Mouse (Mus musculus) forebrain, embryonic 11.5 days (tissue): ENCODE data around the gene Hrc. TPM values are rescaled to one million over a fixed set of nuclear protein-coding genes. Genes with fewer than 3 reads are reported as not detected.

Experiments used
- ATAC-seq: fragments of 200-750 bp; cut with Nextera tagmentation; replicated peaks from 2 replicates; pipeline ENCODE4 v1.8.0; 2017; ENCODE audit warnings: moderate TSS enrichment; ENCODE audit not compliant: low FRiP score
- DNase-seq: peaks from one replicate; pipeline ENCODE4 v3.0.0-alpha.2; 2017; ENCODE audit warnings: low spot score
- H3K27ac ChIP-seq: fragments of 300-500 bp; sonication (generic); 2 replicates; pipeline ENCODE4 v1.5.1; 2014; ENCODE audit warnings: low read depth, low read length
- H3K27me3 ChIP-seq: fragments of 300-500 bp; sonication (generic); 2 replicates; pipeline ENCODE4 v1.6.1; 2014; ENCODE audit warnings: mild to moderate bottlenecking, low read length, mixed read lengths; ENCODE audit not compliant: control insufficient read depth, insufficient read depth
- H3K36me3 ChIP-seq: fragments of 300-500 bp; sonication (generic); 2 replicates; pipeline ENCODE4 v1.6.1; 2014; ENCODE audit warnings: mild to moderate bottlenecking, low read length, moderate library complexity, mixed read lengths; ENCODE audit not compliant: control insufficient read depth, insufficient read depth
- H3K4me1 ChIP-seq: fragments of 300-500 bp; sonication (generic); replicated peaks from 2 replicates; pipeline ENCODE4 v1.6.1; 2014; ENCODE audit warnings: low read length, mixed read lengths; ENCODE audit not compliant: control insufficient read depth, insufficient read depth
- H3K4me2 ChIP-seq: fragments of 300-500 bp; sonication (generic); 2 replicates; pipeline ENCODE4 v1.6.1; 2014; ENCODE audit warnings: low read depth, mild to moderate bottlenecking, low read length, moderate library complexity, mixed read lengths; ENCODE audit not compliant: severe bottlenecking
- H3K4me3 ChIP-seq: fragments of 300-500 bp; sonication (generic); 2 replicates; pipeline ENCODE4 v1.5.1; 2014; ENCODE audit warnings: low read depth, low read length
- H3K9ac ChIP-seq: fragments of 300-500 bp; sonication (generic); 2 replicates; pipeline ENCODE4 v1.6.1; 2014; ENCODE audit warnings: low read length
- H3K9me3 ChIP-seq: fragments of 300-500 bp; sonication (generic); 2 replicates; pipeline ENCODE4 v1.6.1; 2016; ENCODE audit warnings: low read length, mixed read lengths; ENCODE audit not compliant: control insufficient read depth
- WGBS: fragments of 180-500 bp; shearing (Covaris S2); extraction: QIAGEN DNeasy Blood & Tissue Kit; methylation state at CpG from one replicate; pipeline ENCODE4 v1.1.7; 2014; 5-methylcytosine and 5-hydroxymethylcytosine counted together
- polyA plus RNA-seq: library from polyadenylated mRNA; unstranded; fragments of >200 nt; fragmentation: Nextera tagmentation; extraction: Ambion mirVana; gene quantifications from 2 replicates; pipeline ENCODE4 v1.2.1, GENCODE M21; 2014

The Hrc gene
- polyA plus RNA-seq, 1 experiment from 2014 or later, result not detected

DNA sequence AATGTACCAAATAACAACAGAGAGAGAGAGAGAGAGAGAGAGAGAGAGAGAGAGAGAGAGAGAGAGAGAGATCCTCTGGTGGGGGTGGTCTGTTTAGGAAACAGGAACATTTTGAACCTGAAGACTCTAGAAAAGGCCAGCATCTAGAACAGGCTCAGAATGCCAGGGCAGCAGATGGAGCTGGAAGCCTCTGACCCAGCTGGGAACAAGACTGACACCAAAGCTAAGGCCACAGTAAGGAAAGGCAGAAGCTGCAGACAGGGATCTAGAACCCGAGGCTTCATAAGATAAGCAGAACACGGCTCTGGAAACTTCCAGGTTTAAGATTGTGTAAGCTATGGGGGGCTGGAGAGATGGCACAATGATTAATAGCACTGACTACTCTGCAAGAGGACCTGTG, 28.9 kb downstream of the Hrc start:
- H3K4me1 ChIP-seq, result peaks cover 12% of the 10 kb centered on the region; the same call in 1 of the 2 replicates
- no peak for ATAC-seq
- peaks cover 15% of the 10 kb centered on the region for H3K27me3 ChIP-seq
- WGBS, result 97% methylated on average over 2 of the region's 2 CpGs
- H3K4me2 ChIP-seq, result no peak overlapping the region
- no peaks in the 10 kb centered on the region for H3K9me3 ChIP-seq
- DNase-seq, result peak; percentile 41
- H3K27ac ChIP-seq, result no peak overlapping the region
- no peaks in the 10 kb centered on the region for H3K36me3 ChIP-seq
- no peak overlapping the region for H3K4me3 ChIP-seq
- H3K9ac ChIP-seq, result no peak overlapping the region

DNA sequence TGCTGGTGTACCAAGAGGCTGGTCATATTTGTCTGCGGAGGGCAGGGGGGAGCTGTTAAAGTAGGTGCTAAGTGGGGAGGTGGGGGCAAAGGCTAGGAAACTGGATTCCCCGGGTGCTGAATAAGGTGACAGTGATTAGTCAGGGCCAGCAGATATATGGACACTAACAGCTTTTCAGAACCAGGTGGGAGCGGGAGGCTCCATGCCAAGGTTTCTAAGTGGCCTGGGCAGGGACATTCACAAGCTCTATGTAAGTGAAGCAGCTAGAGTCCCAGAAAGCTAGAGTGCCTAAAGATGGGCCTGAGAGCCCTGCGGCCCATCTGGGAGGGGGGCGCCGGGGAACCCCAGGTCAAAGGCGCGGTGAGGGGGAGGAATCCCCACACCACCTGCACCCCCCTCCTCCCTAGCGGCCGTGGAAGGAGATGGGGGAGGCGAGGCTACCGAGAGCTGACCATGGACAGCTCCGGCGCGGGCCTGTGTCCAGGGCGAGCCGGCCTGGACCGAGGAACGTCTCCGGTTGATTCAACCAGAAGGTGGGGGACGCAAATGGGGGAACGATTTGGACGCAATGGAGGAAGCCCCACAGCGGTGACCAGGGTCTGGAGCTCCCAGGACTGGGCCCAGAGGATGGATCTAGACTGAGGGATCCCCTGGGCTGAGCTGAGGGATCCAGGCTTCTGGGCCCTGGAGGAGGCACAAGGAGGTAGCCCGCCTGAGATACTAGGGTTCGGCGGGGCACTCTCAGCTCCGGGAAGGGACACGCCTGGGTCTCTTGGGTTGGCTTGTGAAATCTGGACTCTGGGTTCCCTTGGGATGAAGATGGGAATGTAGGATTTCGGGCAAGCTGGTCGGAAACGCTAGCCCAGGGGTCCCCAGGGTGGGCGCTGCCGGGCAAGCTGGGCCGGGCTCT, 30.9 kb downstream of the Hrc start:
- H3K9ac ChIP-seq, result peak overlapping the region; percentile 77
- H3K9me3 ChIP-seq, result no peaks in the 10 kb centered on the region
- peaks cover 22% of the 10 kb centered on the region for H3K27me3 ChIP-seq
- DNase-seq, result peak; percentile 79
- WGBS, result 4% methylated on average over 34 of the region's 35 CpGs
- H3K27ac ChIP-seq, result no peak overlapping the region
- H3K4me3 ChIP-seq, result peak overlapping the region; percentile 67
- ATAC-seq, result no peak; the same call in 1 of the 2 replicates
- no peaks in the 10 kb centered on the region for H3K36me3 ChIP-seq
- peak overlapping the region; percentile 60 for H3K4me2 ChIP-seq
- H3K4me1 ChIP-seq, result peaks cover 18% of the 10 kb centered on the region

DNA sequence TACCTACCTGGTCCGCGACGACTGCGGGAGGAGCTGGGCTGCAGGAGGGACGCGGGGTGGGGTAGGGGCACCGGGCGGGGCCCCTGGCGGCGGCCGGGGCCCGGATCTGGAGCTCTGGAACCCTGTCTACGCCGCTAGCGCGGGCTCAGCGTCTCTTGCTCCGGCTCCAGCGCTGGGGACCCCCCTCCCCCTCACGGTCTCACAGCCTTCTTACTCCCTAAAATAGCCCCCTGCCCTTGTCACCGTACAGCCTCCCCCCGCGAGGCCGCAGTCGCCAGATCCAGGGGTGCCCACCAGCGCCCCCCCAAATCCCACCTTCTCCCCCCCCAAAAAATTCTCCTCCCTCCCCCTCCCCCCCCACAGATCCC, 31.5 kb downstream of the Hrc start, which contains the start of gene Ppfia3:
Gene Ppfia3 (minus strand): TSS at position 368 of the 368 bp plus-strand sequence.
- peaks cover 22% of the 10 kb centered on the region for H3K27me3 ChIP-seq
- H3K4me3 ChIP-seq, result peak within 1 kb of the TSS; percentile 67
- 1% methylated on average over 15 of the region's 26 CpGs for WGBS
- H3K9me3 ChIP-seq, result no peaks in the 10 kb centered on the region
- peak within 1 kb of the TSS; percentile 52; the same call in 1 of the 2 replicates for H3K27ac ChIP-seq
- no peaks in the 10 kb centered on the region for H3K36me3 ChIP-seq
- H3K9ac ChIP-seq, result peak within 1 kb of the TSS; percentile 77
- DNase-seq (no peak), ATAC-seq (peak; percentile 45)
- peaks cover 17% of the 10 kb centered on the region for H3K4me1 ChIP-seq
- H3K4me2 ChIP-seq, result peak within 1 kb of the TSS; percentile 60

- WGBS, result under 1% methylated on average over 70 of the region's 70 CpGs
- H3K4me1 ChIP-seq, result peaks cover 15% of the 10 kb centered on the region
- H3K4me3 ChIP-seq, result peak overlapping the region; percentile 67
- H3K9me3 ChIP-seq, result no peaks in the 10 kb centered on the region
- peaks cover 22% of the 10 kb centered on the region for H3K27me3 ChIP-seq
- ATAC-seq, result peak; percentile 89
- H3K4me2 ChIP-seq, result peak overlapping the region; percentile 60
- no peaks in the 10 kb centered on the region for H3K36me3 ChIP-seq
- H3K9ac ChIP-seq, result peak overlapping the region; percentile 77
- peak overlapping the region; percentile 52; the same call in 1 of the 2 replicates for H3K27ac ChIP-seq
- peak; percentile 100 for DNase-seq
These were observed 32.2 kb downstream of the Hrc start for GRCm38 (mm10) chr7:45367020-45367880.

- Histone ChIP-seq H3K27me3 (peaks cover 20% of the 10 kb centered on the region), H3K9me3 (no peaks in the 10 kb centered on the region), H3K4me3 (peak overlapping the region; percentile 67), H3K4me2 (peak overlapping the region; percentile 60), H3K9ac (no peak overlapping the region), H3K27ac (no peak overlapping the region), H3K4me1 (peaks cover 15% of the 10 kb centered on the region), H3K36me3 (no peaks in the 10 kb centered on the region)
- WGBS, result 80% methylated on average over 15 of the region's 15 CpGs
- ATAC-seq, result no peak
- no peak for DNase-seq
These were observed 33.1 kb downstream of the Hrc start for GRCm38 (mm10) chr7:45368178-45368577.

- ATAC-seq, result no peak
- peaks cover 18% of the 10 kb centered on the region for H3K27me3 ChIP-seq
These were observed 34.1 kb downstream of the Hrc start for GRCm38 (mm10) chr7:45369022-45369745.

GRCm38 (mm10) chr7:45369836-45370474, 34.9 kb downstream of the Hrc start:
- 9% methylated on average over 49 of the region's 52 CpGs for WGBS
- Histone ChIP-seq H3K27ac (no peak overlapping the region), H3K9me3 (no peaks in the 10 kb centered on the region), H3K4me2 (peak overlapping the region; percentile 91), H3K9ac (peak overlapping the region; percentile 50; the same call in 1 of the 2 replicates), H3K4me3 (peak overlapping the region; percentile 39), H3K4me1 (peaks cover 15% of the 10 kb centered on the region), H3K36me3 (no peaks in the 10 kb centered on the region), H3K27me3 (peaks cover 18% of the 10 kb centered on the region)
- peak; percentile 1; the same call in 1 of the 2 replicates for ATAC-seq
- no peak for DNase-seq

More at GRCm38 (mm10) chr7:45369022-45369745, 34.1 kb downstream of the Hrc start:
- Histone ChIP-seq H3K9ac (no peak overlapping the region), H3K27ac (no peak overlapping the region), H3K9me3 (no peaks in the 10 kb centered on the region), H3K4me2 (0 out of 2 replicates have a peak overlapping the region, but pooled peaks have one; percentile 91), H3K4me3 (no peak overlapping the region), H3K4me1 (peaks cover 15% of the 10 kb centered on the region), H3K36me3 (no peaks in the 10 kb centered on the region)
- DNase-seq, result no peak
- 74% methylated on average over 16 of the region's 16 CpGs for WGBS
